Mouse (Mus musculus): ENCODE results near the gene Slc4a8. TPM values are rescaled to one million over a fixed set of nuclear protein-coding genes. Genes with fewer than 3 reads are reported as not detected.

Slc4a8 gene
- polyA plus RNA-seq, 1 experiment from 2014 or later, result 1.4 TPM

DNA sequence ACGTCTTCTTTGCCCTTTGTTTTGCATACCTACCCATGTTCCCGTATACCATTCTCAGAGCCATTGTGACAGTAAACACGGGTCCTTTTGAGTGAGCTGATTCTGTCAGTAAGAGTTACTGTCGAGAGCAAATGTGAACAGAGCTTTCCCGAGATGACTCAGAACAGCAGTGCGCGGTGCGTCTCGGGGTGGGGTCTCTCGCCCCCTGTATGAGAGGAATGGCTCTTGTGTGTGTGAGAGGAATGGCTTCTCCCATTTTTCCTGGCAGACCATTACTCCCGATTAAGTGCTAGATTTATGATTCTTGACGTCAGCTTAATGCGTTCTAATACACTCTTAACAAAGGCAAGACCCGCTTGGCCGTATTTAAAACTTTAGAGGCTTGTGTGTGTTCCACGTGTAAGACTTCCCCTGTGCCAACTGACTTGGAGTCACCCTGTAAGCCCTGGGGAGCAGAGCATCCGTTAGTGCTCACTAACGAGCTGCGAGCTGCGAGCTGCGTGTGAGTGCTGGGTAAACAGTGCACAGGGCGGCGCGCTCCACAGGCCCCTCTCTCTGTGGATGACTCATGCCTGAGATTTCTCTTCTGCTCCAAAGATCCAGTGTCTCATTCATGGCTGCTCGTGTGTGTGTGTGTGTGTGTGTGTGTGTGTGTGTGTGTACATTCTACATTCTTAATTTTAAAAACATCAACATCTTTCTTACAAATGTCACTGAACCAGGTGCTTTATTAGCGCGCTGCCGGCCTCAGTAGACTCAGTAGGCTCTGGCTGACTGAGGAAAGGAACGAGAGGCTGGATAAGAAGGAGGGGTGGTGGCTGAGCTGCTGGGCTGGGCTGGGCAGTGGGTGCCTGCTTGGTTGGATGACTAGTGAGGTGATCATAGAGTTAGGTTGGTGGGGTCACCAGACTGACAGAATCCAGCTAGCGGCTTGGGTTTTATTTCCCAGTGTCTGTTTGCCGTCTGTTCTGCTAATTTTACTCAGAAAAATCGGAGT, 15.8 kb downstream of the Slc4a8 start:
- no peak overlapping the region for H3K27ac ChIP-seq (ENCODE audit: low read depth, low read length)
- 28% methylated on average over 32 of the region's 32 CpGs for WGBS
- ATAC-seq, result peak; percentile 60; the same call in 1 of the 2 replicates
- peaks cover 21% of the 10 kb centered on the region for H3K27me3 ChIP-seq (replicated peaks; ENCODE audit: control insufficient read depth, insufficient read depth, low read length)
- no peak overlapping the region for H3K4me3 ChIP-seq (ENCODE audit: low read depth, low read length)
- 0 out of 2 replicates have a peak, but pooled peaks have one; percentile 15 for TF ChIP-seq CTCF (IDR thresholded peaks at IDR 0.05; ENCODE audit: low read depth)
- no peaks in the 10 kb centered on the region for H3K4me1 ChIP-seq (replicated peaks; ENCODE audit: control insufficient read depth, insufficient read depth, low read length)
- no peak overlapping the region for H3K9ac ChIP-seq (ENCODE audit: low read depth, low read length)
- no peaks in the 10 kb centered on the region for H3K9me3 ChIP-seq (ENCODE audit: control insufficient read depth)
- no peaks in the 10 kb centered on the region for H3K36me3 ChIP-seq (ENCODE audit: control insufficient read depth, insufficient read depth)
- no peak overlapping the region; the same call in none of the 2 replicates for H3K4me2 ChIP-seq (replicated peaks; ENCODE audit: low read depth)

DNA sequence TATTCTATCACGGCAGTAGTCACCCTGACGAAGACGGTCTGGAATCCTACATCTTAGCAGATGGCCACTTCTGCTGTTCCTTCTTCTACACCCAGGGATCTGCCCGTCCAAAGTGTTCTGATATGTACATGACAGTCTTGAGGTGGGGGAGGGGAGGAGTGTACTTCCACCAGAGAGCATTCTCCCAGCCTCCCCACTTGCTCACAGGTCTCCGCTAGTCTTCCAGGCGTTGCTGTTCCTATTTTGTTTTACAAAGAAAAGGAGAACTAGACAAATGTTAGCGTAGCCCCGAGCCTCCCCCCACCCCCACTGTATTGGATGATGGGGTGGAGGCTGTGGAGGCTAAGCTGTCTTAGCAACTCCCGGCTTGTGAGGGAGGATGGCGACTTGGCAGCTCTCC, 18.3 kb downstream of the Slc4a8 start:
- H3K4me1 ChIP-seq (replicated peaks; ENCODE audit: control insufficient read depth, insufficient read depth, low read length), result no peaks in the 10 kb centered on the region
- TF ChIP-seq CTCF (IDR thresholded peaks at IDR 0.05; ENCODE audit: low read depth), result no peak
- H3K4me3 ChIP-seq (ENCODE audit: low read depth, low read length), result no peak overlapping the region
- no peaks in the 10 kb centered on the region for H3K9me3 ChIP-seq (ENCODE audit: control insufficient read depth)
- H3K36me3 ChIP-seq (ENCODE audit: control insufficient read depth, insufficient read depth), result no peaks in the 10 kb centered on the region
- WGBS, result 73% methylated on average over 10 of the region's 10 CpGs
- no peak overlapping the region for H3K4me2 ChIP-seq (replicated peaks; ENCODE audit: low read depth)
- peaks cover 21% of the 10 kb centered on the region for H3K27me3 ChIP-seq (replicated peaks; ENCODE audit: control insufficient read depth, insufficient read depth, low read length)
- H3K9ac ChIP-seq (ENCODE audit: low read depth, low read length), result no peak overlapping the region
- no peak for ATAC-seq
- H3K27ac ChIP-seq (ENCODE audit: low read depth, low read length), result no peak overlapping the region

DNA sequence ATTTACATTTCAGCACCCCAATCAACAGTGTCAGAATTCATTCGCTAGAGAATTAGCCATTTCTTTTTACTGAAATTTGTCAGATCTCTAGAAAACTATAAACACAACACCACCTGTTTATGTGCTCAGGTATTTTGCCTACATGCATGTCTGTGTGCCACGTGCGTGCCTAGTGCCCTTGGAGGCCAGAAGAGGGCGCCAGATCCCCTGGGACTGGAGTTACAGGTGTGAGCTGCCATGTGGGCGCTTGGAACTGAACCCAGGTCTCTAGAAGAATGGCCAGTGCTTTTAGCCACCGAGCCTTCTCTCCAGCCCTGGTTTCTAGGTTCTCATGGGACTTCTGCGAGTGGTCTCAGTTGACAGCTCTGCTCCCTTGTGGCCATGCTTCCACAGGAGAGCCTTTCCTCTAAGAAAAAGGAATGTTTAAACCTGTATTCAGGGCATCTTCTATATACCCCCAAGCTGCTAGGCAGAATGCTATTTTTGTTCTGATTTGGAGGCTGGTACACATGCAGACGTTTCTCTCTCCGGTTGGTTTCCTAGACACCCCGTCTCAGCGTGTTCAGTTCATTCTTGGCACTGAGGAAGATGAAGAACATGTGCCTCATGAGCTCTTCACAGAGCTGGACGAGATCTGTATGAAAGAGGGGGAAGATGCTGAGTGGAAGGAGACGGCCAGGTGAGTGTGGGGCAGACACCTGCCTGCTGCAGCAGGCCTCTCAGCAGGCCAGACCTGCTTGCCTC, 21.9 kb downstream of the Slc4a8 start:
- Histone ChIP-seq H3K4me1 (replicated peaks; ENCODE audit: control insufficient read depth, insufficient read depth, low read length) (no peaks in the 10 kb centered on the region), H3K4me2 (replicated peaks; ENCODE audit: low read depth) (no peak overlapping the region), H3K9ac (ENCODE audit: low read depth, low read length) (no peak overlapping the region), H3K36me3 (ENCODE audit: control insufficient read depth, insufficient read depth) (no peaks in the 10 kb centered on the region; the same call in 1 of the 2 replicates), H3K27ac (ENCODE audit: low read depth, low read length) (no peak overlapping the region), H3K4me3 (ENCODE audit: low read depth, low read length) (no peak overlapping the region), H3K27me3 (replicated peaks; ENCODE audit: control insufficient read depth, insufficient read depth, low read length) (0 out of 2 replicates have a peak, but pooled peaks cover 17% of the 10 kb centered on the region), H3K9me3 (ENCODE audit: control insufficient read depth) (no peaks in the 10 kb centered on the region)
- WGBS, result 93% methylated on average over 13 of the region's 13 CpGs
- TF ChIP-seq CTCF (IDR thresholded peaks at IDR 0.05; ENCODE audit: low read depth), result peak; percentile 32; the same call in 1 of the 2 replicates
- ATAC-seq, result no peak

DNA sequence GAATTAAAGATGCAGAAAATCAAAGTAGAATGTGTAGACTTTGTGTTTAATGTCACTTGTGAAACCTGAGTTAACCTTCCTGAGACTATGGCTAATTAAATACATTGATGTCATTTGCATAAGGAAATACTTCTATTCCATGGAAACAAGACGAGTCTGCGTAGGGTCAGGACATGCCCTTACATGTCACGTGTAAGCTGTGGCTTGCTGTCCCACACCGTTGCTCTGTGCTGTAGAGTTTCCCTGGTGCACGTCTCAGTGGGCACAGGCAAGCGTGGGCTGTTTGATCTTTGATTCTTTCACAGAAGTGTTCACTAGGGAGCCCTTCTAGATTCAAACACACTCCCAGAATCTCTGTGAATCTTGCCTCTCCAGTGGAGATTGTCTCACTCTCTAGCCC, 28.7 kb downstream of the Slc4a8 start:
- Histone ChIP-seq H3K27me3 (replicated peaks; ENCODE audit: control insufficient read depth, insufficient read depth, low read length) (0 out of 2 replicates have a peak, but pooled peaks cover 8% of the 10 kb centered on the region), H3K9ac (ENCODE audit: low read depth, low read length) (no peak overlapping the region), H3K9me3 (ENCODE audit: control insufficient read depth) (no peaks in the 10 kb centered on the region), H3K4me3 (ENCODE audit: low read depth, low read length) (no peak overlapping the region), H3K27ac (ENCODE audit: low read depth, low read length) (no peak overlapping the region), H3K36me3 (ENCODE audit: control insufficient read depth, insufficient read depth) (no peaks in the 10 kb centered on the region; the same call in 1 of the 2 replicates), H3K4me1 (replicated peaks; ENCODE audit: control insufficient read depth, insufficient read depth, low read length) (no peaks in the 10 kb centered on the region), H3K4me2 (replicated peaks; ENCODE audit: low read depth) (no peak overlapping the region)
- ATAC-seq, result no peak
- TF ChIP-seq CTCF (IDR thresholded peaks at IDR 0.05; ENCODE audit: low read depth), result no peak
- 89% methylated on average over 6 of the region's 6 CpGs for WGBS

DNA sequence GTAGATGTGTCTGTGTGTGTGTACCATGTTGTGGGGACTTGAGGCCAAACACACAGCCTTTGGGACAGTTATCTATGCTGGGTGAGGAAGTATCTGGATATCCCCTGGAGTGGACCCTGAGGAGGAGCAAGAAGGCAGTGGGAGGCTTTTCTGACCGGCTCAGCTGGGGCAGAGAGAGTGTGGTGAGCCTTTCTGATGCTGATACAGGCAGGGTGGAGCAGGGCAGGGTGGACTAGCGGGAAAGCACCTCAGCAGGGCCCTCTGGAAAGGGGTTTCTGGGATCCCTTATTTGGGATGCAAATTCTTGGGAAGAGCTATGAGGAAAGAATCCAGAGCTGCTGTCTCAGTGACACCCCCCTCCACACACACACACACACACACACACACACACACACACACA, 30.8 kb downstream of the Slc4a8 start:
- WGBS, result 60% methylated on average over 2 of the region's 2 CpGs

DNA sequence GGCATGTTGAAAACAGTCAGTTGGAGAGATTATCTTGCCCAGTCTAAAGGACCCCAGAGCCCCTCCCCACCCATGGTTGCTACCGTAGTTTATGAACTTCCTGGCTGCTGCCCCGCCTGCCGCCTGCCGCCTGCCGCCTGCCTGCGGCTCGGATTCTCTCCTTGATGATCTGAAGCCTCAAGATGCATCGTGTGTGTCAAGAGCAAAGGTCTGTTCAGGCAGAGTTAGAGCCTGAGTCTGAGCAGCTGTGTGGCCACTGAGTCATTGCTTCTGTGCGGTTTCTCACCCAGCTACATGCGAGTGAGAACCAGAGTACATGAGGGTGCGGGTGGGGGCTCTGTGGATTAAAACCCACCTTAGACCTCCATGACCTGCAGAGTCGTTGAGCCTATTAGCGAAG, 39.4 kb downstream of the Slc4a8 start:
- Histone ChIP-seq H3K27me3 (replicated peaks; ENCODE audit: control insufficient read depth, insufficient read depth, low read length) (no peaks in the 10 kb centered on the region; the same call in none of the 2 replicates), H3K4me2 (replicated peaks; ENCODE audit: low read depth) (no peak overlapping the region), H3K9me3 (ENCODE audit: control insufficient read depth) (no peaks in the 10 kb centered on the region), H3K36me3 (ENCODE audit: control insufficient read depth, insufficient read depth) (no peaks in the 10 kb centered on the region), H3K4me1 (replicated peaks; ENCODE audit: control insufficient read depth, insufficient read depth, low read length) (no peaks in the 10 kb centered on the region), H3K27ac (ENCODE audit: low read depth, low read length) (no peak overlapping the region; the same call in 1 of the 2 replicates), H3K4me3 (ENCODE audit: low read depth, low read length) (no peak overlapping the region), H3K9ac (ENCODE audit: low read depth, low read length) (no peak overlapping the region)
- TF ChIP-seq CTCF (IDR thresholded peaks at IDR 0.05; ENCODE audit: low read depth), result 0 out of 2 replicates have a peak, but pooled peaks have one; percentile 14
- ATAC-seq, result no peak
- WGBS, result 33% methylated on average over 13 of the region's 13 CpGs

More for the DNA sequence above, 30.8 kb downstream of the Slc4a8 start:
- Histone ChIP-seq H3K9me3 (ENCODE audit: control insufficient read depth) (no peaks in the 10 kb centered on the region), H3K4me1 (replicated peaks; ENCODE audit: control insufficient read depth, insufficient read depth, low read length) (no peaks in the 10 kb centered on the region), H3K4me2 (replicated peaks; ENCODE audit: low read depth) (no peak overlapping the region), H3K27ac (ENCODE audit: low read depth, low read length) (no peak overlapping the region), H3K4me3 (ENCODE audit: low read depth, low read length) (no peak overlapping the region), H3K36me3 (ENCODE audit: control insufficient read depth, insufficient read depth) (no peaks in the 10 kb centered on the region; the same call in 1 of the 2 replicates), H3K27me3 (replicated peaks; ENCODE audit: control insufficient read depth, insufficient read depth, low read length) (0 out of 2 replicates have a peak, but pooled peaks cover 3% of the 10 kb centered on the region), H3K9ac (ENCODE audit: low read depth, low read length) (no peak overlapping the region)
- TF ChIP-seq CTCF (IDR thresholded peaks at IDR 0.05; ENCODE audit: low read depth), result no peak
- ATAC-seq, result no peak
